Mouse (Mus musculus): ENCODE data around the gene Atp5e. TPM values are rescaled to one million over a fixed set of nuclear protein-coding genes. Genes with fewer than 3 reads are reported as not detected.

The Atp5e gene
- polyA plus RNA-seq, 1 experiment from 2014 or later = 761 TPM

DNA sequence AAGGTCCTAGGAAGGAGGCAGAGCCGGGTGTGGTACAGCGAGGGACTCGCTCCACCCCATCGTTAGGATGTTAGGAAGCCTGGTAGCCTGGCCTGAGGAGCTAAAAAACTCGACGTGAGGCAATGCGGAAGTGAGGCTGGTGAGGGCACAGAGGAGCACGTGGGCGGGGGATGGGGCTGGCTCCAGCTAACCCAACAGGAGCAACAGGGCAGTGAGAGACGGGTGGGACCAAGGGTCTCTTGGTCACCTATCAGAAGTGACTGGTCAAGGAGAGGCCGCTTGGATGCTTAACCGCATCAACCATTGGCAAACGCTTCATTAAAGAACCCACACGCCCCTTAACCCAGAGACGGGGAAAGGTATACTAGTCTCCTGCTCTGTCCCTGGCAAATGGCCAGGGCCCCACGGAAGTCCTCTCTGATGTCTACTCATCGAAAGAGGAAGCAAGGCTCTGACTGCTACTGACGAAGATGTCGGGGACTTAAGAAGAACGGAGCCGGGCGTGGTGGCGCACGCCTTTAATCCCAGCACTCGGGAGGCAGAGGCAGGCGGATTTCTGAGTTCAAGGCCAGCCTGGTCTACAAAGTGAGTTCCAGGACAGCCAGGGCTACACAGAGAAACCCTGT is 27.7 kb downstream of the Atp5e start:
- peaks cover 16% of the 10 kb centered on the region; the same call in 1 of the 2 replicates for H3K36me3 ChIP-seq
- H3K9me3 ChIP-seq = no peaks in the 10 kb centered on the region
- H3K27me3 ChIP-seq = no peaks in the 10 kb centered on the region
- peaks cover 22% of the 10 kb centered on the region for H3K4me1 ChIP-seq
- no peak overlapping the region for H3K27ac ChIP-seq
- ATAC-seq (ENCODE audit: borderline replicate concordance, extremely low read depth, low FRiP score, low TSS enrichment) = no peak
- H3K4me2 ChIP-seq = no peak overlapping the region
- H3K9ac ChIP-seq = no peak overlapping the region
- WGBS = 85% methylated on average over 26 of the region's 26 CpGs
- no peak overlapping the region for H3K4me3 ChIP-seq

GRCm38 (mm10) chr2:174434943-174435342 is 29.0 kb downstream of the Atp5e start:
- Histone ChIP-seq H3K9me3 (no peaks in the 10 kb centered on the region), H3K27me3 (no peaks in the 10 kb centered on the region), H3K9ac (no peak overlapping the region), H3K27ac (no peak overlapping the region), H3K4me3 (no peak overlapping the region), H3K36me3 (peaks cover 24% of the 10 kb centered on the region; the same call in 1 of the 2 replicates), H3K4me1 (peaks cover 22% of the 10 kb centered on the region), H3K4me2 (no peak overlapping the region)
- ATAC-seq (ENCODE audit: borderline replicate concordance, extremely low read depth, low FRiP score, low TSS enrichment) = no peak
- 96% methylated on average over 9 of the region's 9 CpGs for WGBS

DNA sequence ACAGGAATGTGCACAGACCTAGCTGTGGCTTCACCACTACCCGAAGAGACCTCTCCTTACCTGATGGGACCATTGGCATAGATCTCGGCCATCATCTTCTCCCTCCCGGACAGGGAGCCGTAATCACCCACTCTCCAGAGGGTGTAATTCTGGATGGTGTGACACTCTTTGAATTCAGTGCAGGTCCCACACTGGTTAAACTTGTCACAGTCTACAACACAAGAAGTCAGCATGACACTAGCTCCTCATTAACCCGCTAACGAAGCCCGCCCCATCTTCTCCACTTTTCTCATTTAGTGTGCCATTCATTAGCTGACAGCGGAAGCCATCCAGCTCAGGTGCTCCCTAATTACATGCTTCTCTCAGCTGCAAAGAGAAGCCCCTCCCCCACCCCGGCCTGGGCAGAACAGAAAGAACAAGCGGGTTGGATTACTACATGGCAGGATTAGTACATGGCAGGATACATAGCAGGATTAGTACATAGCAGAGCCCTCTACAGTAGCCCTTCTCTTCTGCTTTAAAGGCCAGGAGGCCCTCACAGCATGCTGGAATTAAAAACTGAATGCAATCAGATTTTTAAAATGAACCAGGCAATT is 34.8 kb downstream of the Atp5e start:
- H3K4me3 ChIP-seq = no peak overlapping the region
- no peaks in the 10 kb centered on the region for H3K27me3 ChIP-seq
- H3K27ac ChIP-seq = no peak overlapping the region
- H3K9me3 ChIP-seq = no peaks in the 10 kb centered on the region
- H3K36me3 ChIP-seq = peaks cover 77% of the 10 kb centered on the region
- 87% methylated on average over 10 of the region's 10 CpGs for WGBS
- H3K4me1 ChIP-seq = no peaks in the 10 kb centered on the region
- no peak overlapping the region for H3K9ac ChIP-seq
- no peak for ATAC-seq (ENCODE audit: borderline replicate concordance, extremely low read depth, low FRiP score, low TSS enrichment)
- H3K4me2 ChIP-seq = no peak overlapping the region

- Histone ChIP-seq H3K4me1 (no peaks in the 10 kb centered on the region), H3K4me3 (no peak overlapping the region), H3K27ac (no peak overlapping the region), H3K4me2 (no peak overlapping the region), H3K9ac (no peak overlapping the region), H3K36me3 (peaks cover 80% of the 10 kb centered on the region), H3K9me3 (no peaks in the 10 kb centered on the region), H3K27me3 (no peaks in the 10 kb centered on the region)
- ATAC-seq (ENCODE audit: borderline replicate concordance, extremely low read depth, low FRiP score, low TSS enrichment) = no peak
- 71% methylated on average over 18 of the region's 18 CpGs for WGBS
These were observed 35.6 kb downstream of the Atp5e start for GRCm38 (mm10) chr2:174428076-174428835.

GRCm38 (mm10) chr2:174426856-174427255 is 37.0 kb downstream of the Atp5e start:
- no peak overlapping the region for H3K9ac ChIP-seq
- H3K4me1 ChIP-seq = no peaks in the 10 kb centered on the region
- no peak overlapping the region for H3K4me3 ChIP-seq
- H3K27ac ChIP-seq = no peak overlapping the region
- H3K9me3 ChIP-seq = no peaks in the 10 kb centered on the region
- peaks cover 86% of the 10 kb centered on the region for H3K36me3 ChIP-seq
- 89% methylated on average over 12 of the region's 12 CpGs for WGBS
- no peaks in the 10 kb centered on the region for H3K27me3 ChIP-seq
- H3K4me2 ChIP-seq = no peak overlapping the region
- no peak for ATAC-seq (ENCODE audit: borderline replicate concordance, extremely low read depth, low FRiP score, low TSS enrichment)

DNA sequence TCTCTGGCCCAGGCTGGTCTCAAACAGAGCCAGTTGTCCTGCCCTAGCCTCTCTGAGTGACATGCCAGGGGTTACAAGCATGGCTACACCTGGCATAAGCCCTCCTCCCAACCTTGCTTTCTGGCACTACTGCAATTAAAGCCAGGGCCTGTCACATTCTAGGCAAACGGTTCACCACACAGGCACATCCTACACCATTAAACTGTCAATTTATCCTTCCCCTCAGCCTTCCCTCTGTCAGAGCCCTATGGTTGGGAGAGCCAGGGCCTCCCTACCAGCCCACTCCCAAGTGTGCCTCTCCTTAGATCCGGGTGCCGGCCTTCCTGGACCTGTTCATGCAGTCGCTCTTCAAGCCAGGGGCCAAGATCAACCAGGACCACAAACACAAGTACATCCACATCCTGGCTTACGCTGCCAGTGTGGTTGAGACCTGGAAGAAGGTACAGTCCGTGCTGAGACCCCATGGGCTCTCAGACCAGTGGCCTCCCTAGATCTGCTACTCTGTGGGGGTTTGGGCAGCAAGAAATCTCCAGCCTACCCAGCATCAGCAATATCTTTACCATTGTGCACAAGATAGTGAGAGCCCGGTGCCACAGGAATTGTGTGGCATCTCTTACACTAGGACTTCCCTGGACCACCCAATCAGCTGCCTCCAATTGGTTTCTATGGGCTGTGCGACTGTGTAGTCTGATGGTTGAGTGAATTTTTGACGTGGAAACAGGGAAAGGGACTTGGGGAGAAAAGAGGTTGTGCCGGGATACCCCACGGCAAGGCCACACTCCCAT is 39.4 kb downstream of the Atp5e start:
- no peak overlapping the region for H3K27ac ChIP-seq
- H3K36me3 ChIP-seq = peaks cover 91% of the 10 kb centered on the region
- H3K27me3 ChIP-seq = no peaks in the 10 kb centered on the region
- no peak overlapping the region for H3K4me2 ChIP-seq
- H3K4me3 ChIP-seq = no peak overlapping the region
- WGBS = 91% methylated on average over 11 of the region's 11 CpGs
- H3K9me3 ChIP-seq = no peaks in the 10 kb centered on the region
- no peak overlapping the region for H3K9ac ChIP-seq
- ATAC-seq (ENCODE audit: borderline replicate concordance, extremely low read depth, low FRiP score, low TSS enrichment) = no peak
- no peaks in the 10 kb centered on the region for H3K4me1 ChIP-seq

DNA sequence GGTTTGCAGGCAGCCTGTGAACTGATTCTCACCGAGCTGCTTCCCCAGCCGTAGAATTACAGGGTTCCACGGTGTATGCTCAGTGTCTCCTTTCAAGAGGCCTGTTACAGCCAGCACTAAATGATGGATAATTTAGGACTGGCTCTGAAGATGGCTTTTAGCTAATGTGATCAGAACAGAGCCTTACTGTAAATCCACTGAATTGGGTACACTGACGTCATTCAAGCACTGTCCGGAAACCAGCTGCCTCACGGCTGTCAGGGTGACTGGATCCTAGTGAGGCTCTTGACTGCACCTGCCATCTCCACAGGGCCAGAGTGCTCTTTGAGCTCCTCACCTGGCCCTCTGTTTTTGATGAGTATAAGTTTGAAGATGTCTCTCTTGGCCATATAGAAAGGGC is 42.8 kb downstream of the Atp5e start:
- no peak overlapping the region for H3K9ac ChIP-seq
- no peak overlapping the region for H3K4me2 ChIP-seq
- no peak for ATAC-seq (ENCODE audit: borderline replicate concordance, extremely low read depth, low FRiP score, low TSS enrichment)
- peaks cover 7% of the 10 kb centered on the region for H3K4me1 ChIP-seq
- H3K4me3 ChIP-seq = no peak overlapping the region
- peaks cover 57% of the 10 kb centered on the region for H3K36me3 ChIP-seq
- 84% methylated on average over 6 of the region's 6 CpGs for WGBS
- no peaks in the 10 kb centered on the region for H3K9me3 ChIP-seq
- no peak overlapping the region for H3K27ac ChIP-seq
- H3K27me3 ChIP-seq = no peaks in the 10 kb centered on the region

DNA sequence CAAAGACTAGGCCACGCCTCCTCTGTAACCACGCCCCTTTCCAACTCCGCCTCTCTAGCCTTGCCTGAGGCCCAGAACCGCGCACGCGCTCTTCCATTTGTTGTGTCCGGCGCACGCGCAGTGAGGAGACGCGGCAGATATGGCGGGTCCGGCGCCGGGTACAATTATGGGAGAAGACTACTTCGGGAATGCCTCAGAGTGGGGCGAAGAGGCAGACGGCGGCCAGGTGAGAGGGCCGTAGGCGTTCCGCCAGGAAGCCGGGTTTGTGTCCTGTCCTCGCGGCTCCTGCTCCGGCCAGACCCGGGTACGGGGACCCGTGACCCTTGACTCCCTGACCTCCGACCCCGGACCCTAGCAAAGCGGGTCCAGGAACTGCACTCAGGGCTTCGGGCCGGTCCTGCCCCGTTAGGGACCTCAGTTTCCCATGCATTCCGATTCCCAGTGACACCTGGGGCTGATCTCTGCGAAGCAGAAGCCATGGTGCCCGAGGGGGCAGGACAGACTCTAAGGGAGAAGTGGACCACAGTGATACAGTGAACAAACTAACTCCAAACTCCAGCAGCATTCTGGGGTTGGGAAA is 48.1 kb downstream of the Atp5e start, which contains the start of gene Nelfcd:
Gene Nelfcd (plus strand): TSS at position 74 of the 580 bp plus-strand sequence.
- Histone ChIP-seq H3K4me1 (peaks cover 12% of the 10 kb centered on the region), H3K4me3 (peak within 1 kb of the TSS; percentile 86), H3K27me3 (no peaks in the 10 kb centered on the region), H3K4me2 (peak within 1 kb of the TSS; percentile 77), H3K9me3 (no peaks in the 10 kb centered on the region), H3K9ac (peak within 1 kb of the TSS; percentile 89), H3K27ac (peak within 1 kb of the TSS; percentile 33; the same call in 1 of the 2 replicates), H3K36me3 (peaks cover 8% of the 10 kb centered on the region)
- peak; percentile 96 for ATAC-seq (ENCODE audit: borderline replicate concordance, extremely low read depth, low FRiP score, low TSS enrichment)
- WGBS = 1% methylated on average over 40 of the region's 40 CpGs

DNA sequence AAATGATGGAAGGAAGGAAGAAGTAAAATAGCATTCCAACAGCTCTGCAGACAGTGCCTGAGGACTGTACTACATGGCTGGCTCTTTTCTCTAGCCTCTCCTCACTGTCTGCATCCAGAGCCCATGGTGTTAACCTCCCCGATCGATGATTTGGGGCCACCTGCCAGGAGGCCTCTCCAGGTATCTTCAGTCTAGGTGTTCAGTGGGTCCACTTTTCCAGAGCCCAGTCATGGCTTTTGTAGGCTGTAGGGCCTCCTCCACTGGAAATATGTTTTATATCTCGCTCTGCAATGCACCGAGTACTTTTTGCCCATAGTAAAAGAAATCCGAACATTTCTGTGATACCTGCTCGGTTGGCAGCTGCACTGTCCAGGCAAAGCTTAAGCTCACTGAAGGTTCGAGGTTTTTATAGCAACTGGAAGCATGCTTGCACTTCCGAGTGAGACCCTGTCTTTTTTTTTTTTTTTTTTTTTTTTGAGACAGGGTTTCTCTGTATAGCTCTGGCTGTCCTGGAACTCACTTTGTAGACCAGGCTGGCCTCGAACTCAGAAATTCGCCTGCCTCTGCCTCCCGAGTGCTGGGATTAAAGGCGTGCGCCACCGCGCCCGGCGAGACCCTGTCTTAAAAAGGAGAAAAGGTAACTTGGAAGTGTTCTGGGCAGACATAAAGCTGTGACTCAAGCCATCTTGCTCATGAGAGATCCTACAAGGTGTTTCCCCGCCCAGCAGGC is 48.7 kb downstream of the Atp5e start:
- ATAC-seq (ENCODE audit: borderline replicate concordance, extremely low read depth, low FRiP score, low TSS enrichment) = no peak
- peak overlapping the region; percentile 77; the same call in 1 of the 2 replicates for H3K4me2 ChIP-seq
- H3K9me3 ChIP-seq = no peaks in the 10 kb centered on the region
- peaks cover 12% of the 10 kb centered on the region for H3K4me1 ChIP-seq
- peak overlapping the region; percentile 86 for H3K4me3 ChIP-seq
- 42% methylated on average over 18 of the region's 18 CpGs for WGBS
- H3K27me3 ChIP-seq = no peaks in the 10 kb centered on the region
- peaks cover 3% of the 10 kb centered on the region; the same call in 1 of the 2 replicates for H3K36me3 ChIP-seq
- H3K9ac ChIP-seq = peak overlapping the region; percentile 89; the same call in 1 of the 2 replicates
- H3K27ac ChIP-seq = peak overlapping the region; percentile 33; the same call in 1 of the 2 replicates

DNA sequence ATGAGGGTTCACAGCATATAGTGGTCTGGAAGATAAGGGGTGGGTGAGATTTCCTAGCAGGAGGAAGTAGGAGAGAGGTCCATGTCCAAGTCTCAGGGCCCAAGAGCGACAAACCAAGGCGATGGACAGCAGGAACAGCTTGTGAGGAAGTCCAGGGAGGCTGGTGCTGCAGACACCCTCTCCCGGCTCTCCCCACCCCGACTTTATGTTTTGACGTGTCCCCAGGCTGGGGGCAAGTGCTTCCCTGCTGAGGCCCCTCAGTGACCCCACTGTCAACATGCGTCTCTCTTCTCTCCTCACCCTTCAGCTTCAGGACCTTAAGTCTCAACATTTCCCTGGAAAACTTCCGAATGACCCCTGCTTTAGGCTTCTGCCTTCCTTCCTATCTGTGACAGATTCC is 50.8 kb downstream of the Atp5e start:
- Histone ChIP-seq H3K4me2 (no peak overlapping the region), H3K9ac (no peak overlapping the region), H3K27ac (no peak overlapping the region), H3K9me3 (no peaks in the 10 kb centered on the region), H3K36me3 (no peaks in the 10 kb centered on the region), H3K4me1 (peaks cover 12% of the 10 kb centered on the region), H3K4me3 (no peak overlapping the region), H3K27me3 (no peaks in the 10 kb centered on the region)
- WGBS = 61% methylated on average over 7 of the region's 7 CpGs
- no peak for ATAC-seq (ENCODE audit: borderline replicate concordance, extremely low read depth, low FRiP score, low TSS enrichment)

All from lung, embryonic 15.5 days (tissue).